Mouse (Mus musculus) ovary, postnatal 36 days (tissue): ENCODE results near the gene Klf7.
"Not testable (repeated sequence)": the region's sequence is repeated elsewhere in the genome, so short reads cannot be mapped to it uniquely, and the experiment has no call there.

ENCODE experiments used
- DNase-seq: peaks from one replicate; pipeline ENCODE4 v3.0.0; 2022; ENCODE audit warnings: low spot score, mixed read lengths

Klf7 gene

GRCm38 (mm10) chr1:64121559-64122465 lies at the start of gene Klf7:
TSS of gene Klf7 (minus strand) at chr1:64122282.
- peak; percentile 96 for DNase-seq

GRCm38 (mm10) chr1:64164526-64165062 lies 42.5 kb upstream of the Klf7 start:
- DNase-seq, result no peak

- DNase-seq, result no peak
These were observed 36.7 kb upstream of the Klf7 start for GRCm38 (mm10) chr1:64158766-64159165.

GRCm38 (mm10) chr1:64149185-64149584 lies 27.1 kb upstream of the Klf7 start:
- no peak for DNase-seq

GRCm38 (mm10) chr1:64142691-64143445 lies 20.8 kb upstream of the Klf7 start:
- no peak for DNase-seq

- no peak for DNase-seq
These were observed 12.4 kb upstream of the Klf7 start for GRCm38 (mm10) chr1:64134439-64134838.

GRCm38 (mm10) chr1:64126822-64127221 lies 4.7 kb upstream of the Klf7 start:
- no peak for DNase-seq

- DNase-seq, result no peak
These were observed 366 bp upstream of the Klf7 start for GRCm38 (mm10) chr1:64122466-64122830.

GRCm38 (mm10) chr1:64120811-64121515 lies 1.1 kb downstream of the Klf7 start:
- peak; percentile 45 for DNase-seq

GRCm38 (mm10) chr1:64120421-64120810 lies 1.7 kb downstream of the Klf7 start:
- peak; percentile 29 for DNase-seq

- DNase-seq, result no peak
These were observed 2.2 kb downstream of the Klf7 start for GRCm38 (mm10) chr1:64119851-64120250.

GRCm38 (mm10) chr1:64119358-64119794 lies 2.7 kb downstream of the Klf7 start:
- peak; percentile 12 for DNase-seq

GRCm38 (mm10) chr1:64118285-64119170 lies 3.6 kb downstream of the Klf7 start:
- no peak for DNase-seq

- DNase-seq, result no peak
These were observed 4.4 kb downstream of the Klf7 start for GRCm38 (mm10) chr1:64117478-64118284.

- DNase-seq, result no peak
These were observed 5.2 kb downstream of the Klf7 start for GRCm38 (mm10) chr1:64116746-64117455.

- no peak for DNase-seq
These were observed 7.5 kb downstream of the Klf7 start for GRCm38 (mm10) chr1:64114579-64114978.

- not testable (repeated sequence) for DNase-seq
These were observed 13.4 kb downstream of the Klf7 start for GRCm38 (mm10) chr1:64108653-64109052.

GRCm38 (mm10) chr1:64107526-64107925 lies 14.6 kb downstream of the Klf7 start:
- no peak for DNase-seq

- no peak for DNase-seq
These were observed 16.0 kb downstream of the Klf7 start for GRCm38 (mm10) chr1:64106127-64106526.
